Mouse (Mus musculus) liver, embryonic 15.5 days (tissue): ENCODE measurements around the gene Zdhhc4. TPM values are rescaled to one million over a fixed set of nuclear protein-coding genes. Genes with fewer than 3 reads are reported as not detected.

ENCODE experiments used
- ATAC-seq: fragments of 200-750 bp; cut with Nextera tagmentation; 2 replicates; pipeline ENCODE4 v1.8.0; 2017; ENCODE audit warnings: moderate number of reproducible peaks, mild to moderate bottlenecking, moderate library complexity; ENCODE audit not compliant: insufficient read depth
- H3K27ac ChIP-seq: fragments of 300-500 bp; sonication (generic); replicated peaks from 2 replicates; pipeline ENCODE4 v1.5.1; 2015; ENCODE audit warnings: mild to moderate bottlenecking, inconsistent platforms
- H3K27me3 ChIP-seq: fragments of 300-500 bp; sonication (generic); 2 replicates; pipeline ENCODE4 v1.6.1; 2015; ENCODE audit warnings: mild to moderate bottlenecking, inconsistent platforms
- H3K36me3 ChIP-seq: fragments of 300-500 bp; sonication (generic); replicated peaks from 2 replicates; pipeline ENCODE4 v1.6.1; 2015; ENCODE audit warnings: moderate library complexity, mild to moderate bottlenecking, inconsistent platforms
- H3K4me1 ChIP-seq: fragments of 300-500 bp; sonication (generic); replicated peaks from 2 replicates; pipeline ENCODE4 v1.6.1; 2015; ENCODE audit warnings: inconsistent platforms
- H3K4me2 ChIP-seq: fragments of 300-500 bp; sonication (generic); 2 replicates; pipeline ENCODE4 v1.6.1; 2015; ENCODE audit warnings: moderate library complexity, mild to moderate bottlenecking, inconsistent platforms
- H3K4me3 ChIP-seq: fragments of 300-500 bp; sonication (generic); replicated peaks from 2 replicates; pipeline ENCODE4 v1.5.1; 2015; ENCODE audit warnings: mild to moderate bottlenecking, inconsistent platforms
- H3K9ac ChIP-seq: fragments of 300-500 bp; sonication (generic); 2 replicates; pipeline ENCODE4 v1.6.1; 2015; ENCODE audit warnings: moderate library complexity, mild to moderate bottlenecking, inconsistent platforms
- H3K9me3 ChIP-seq: fragments of 300-500 bp; sonication (generic); replicated peaks from 2 replicates; pipeline ENCODE4 v1.6.1; 2016; ENCODE audit warnings: inconsistent platforms
- WGBS: fragments of 180-500 bp; shearing (Covaris S2); methylation state at CpG from one replicate; pipeline ENCODE4 v1.1.7; 2015; ENCODE audit warnings: mixed read lengths; ENCODE audit not compliant: insufficient replicate concordance; 5-methylcytosine and 5-hydroxymethylcytosine counted together
- polyA plus RNA-seq: library from polyadenylated mRNA; unstranded; fragments of >200 nt; fragmentation: Nextera tagmentation; extraction: Ambion mirVana; gene quantifications from 2 replicates; pipeline ENCODE4 v1.2.1, GENCODE M21; 2015

The Zdhhc4 gene
- polyA plus RNA-seq = 24.9 and 26.1 TPM in 2 replicates

- no peaks in the 10 kb centered on the region for H3K27me3 ChIP-seq
- H3K4me3 ChIP-seq = peak within 1 kb of the TSS; percentile 82
- under 1% methylated on average over 57 of the region's 57 CpGs for WGBS
- H3K4me2 ChIP-seq = peak within 1 kb of the TSS; percentile 74
- peak within 1 kb of the TSS; percentile 78 for H3K9ac ChIP-seq
- H3K27ac ChIP-seq = peak within 1 kb of the TSS; percentile 60
- ATAC-seq = peak; percentile 71
- peaks cover 23% of the 10 kb centered on the region for H3K4me1 ChIP-seq
- H3K36me3 ChIP-seq = peaks cover 26% of the 10 kb centered on the region
- no peaks in the 10 kb centered on the region for H3K9me3 ChIP-seq
Observed at GRCm38 (mm10) chr5:143328690-143329495, at the start of gene Zdhhc4. Gene Zdhhc4 (minus strand): TSS chr5:143329256.

DNA sequence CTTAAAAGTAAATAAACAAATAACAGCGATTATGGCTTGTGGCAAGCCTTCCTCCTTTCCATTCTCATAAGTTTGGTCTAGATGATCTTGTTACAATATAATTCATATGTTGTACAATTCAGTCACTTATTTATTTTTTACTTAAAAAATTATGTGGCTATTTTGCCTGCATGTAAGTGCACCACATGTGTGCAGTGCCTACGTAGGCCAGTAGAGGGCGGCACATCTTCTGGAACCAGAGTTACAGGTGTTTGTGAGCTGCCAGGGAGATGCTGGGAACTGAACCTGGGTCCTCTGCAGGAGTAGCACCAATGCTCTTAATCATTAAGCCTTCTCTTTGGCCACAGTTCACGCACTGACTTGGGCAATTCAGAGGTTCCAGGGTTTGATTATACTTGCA lies 47.1 kb upstream of the Zdhhc4 start:
- WGBS = 74% methylated on average over 4 of the region's 4 CpGs
- Histone ChIP-seq H3K36me3 (no peaks in the 10 kb centered on the region), H3K4me1 (peaks cover 3% of the 10 kb centered on the region; the same call in 1 of the 2 replicates), H3K9ac (no peak overlapping the region), H3K27me3 (peaks cover 45% of the 10 kb centered on the region), H3K27ac (no peak overlapping the region), H3K4me2 (no peak overlapping the region), H3K9me3 (no peaks in the 10 kb centered on the region), H3K4me3 (no peak overlapping the region)
- ATAC-seq = no peak

DNA sequence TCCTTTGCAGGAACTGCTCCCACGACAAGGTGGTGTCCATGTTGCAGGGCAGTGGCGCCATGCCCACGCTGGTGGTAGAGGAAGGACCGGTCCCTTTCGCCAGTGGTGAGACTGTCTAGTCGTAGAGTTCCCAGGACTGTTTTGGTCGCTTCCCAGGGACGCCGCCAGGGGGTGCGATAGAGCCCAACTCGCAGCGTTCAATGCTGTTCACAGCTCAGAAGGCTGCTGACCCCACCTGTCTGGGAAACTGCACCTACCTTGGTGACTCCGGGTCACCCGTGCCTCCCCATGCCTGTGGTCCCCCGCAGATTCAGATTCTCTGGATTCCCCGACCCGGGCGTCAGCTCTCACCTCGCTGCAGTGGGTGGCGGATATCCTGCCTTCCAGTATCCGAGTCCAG lies 46.2 kb upstream of the Zdhhc4 start:
- no peaks in the 10 kb centered on the region for H3K9me3 ChIP-seq
- ATAC-seq = no peak; the same call in 1 of the 2 replicates
- H3K27ac ChIP-seq = no peak overlapping the region
- H3K4me3 ChIP-seq = no peak overlapping the region
- H3K27me3 ChIP-seq = peaks cover 54% of the 10 kb centered on the region
- peaks cover 3% of the 10 kb centered on the region; the same call in 1 of the 2 replicates for H3K4me1 ChIP-seq
- WGBS = 8% methylated on average over 21 of the region's 21 CpGs
- H3K36me3 ChIP-seq = no peaks in the 10 kb centered on the region
- peak overlapping the region; percentile 37 for H3K4me2 ChIP-seq
- no peak overlapping the region for H3K9ac ChIP-seq

DNA sequence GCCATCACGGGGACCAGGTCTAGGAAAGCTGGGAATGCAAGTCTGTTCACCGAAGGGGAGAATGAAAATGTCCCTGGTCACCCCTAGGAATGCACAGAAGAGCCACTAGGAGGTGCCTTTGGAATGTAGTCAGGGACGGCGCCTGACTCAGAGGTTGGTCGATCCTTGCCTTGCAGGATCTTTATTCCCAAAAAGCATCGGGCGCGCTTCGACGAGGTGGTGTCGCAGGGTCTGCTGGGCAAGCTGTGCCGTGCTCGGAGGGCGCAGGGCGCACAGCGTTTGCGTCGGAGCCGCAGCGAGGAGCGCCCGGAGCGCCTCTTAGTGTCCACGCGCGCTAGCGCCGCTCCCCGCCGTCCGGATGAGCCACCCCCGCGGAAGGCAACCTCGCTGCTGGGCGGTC lies 43.8 kb upstream of the Zdhhc4 start:
- Histone ChIP-seq H3K27ac (no peak overlapping the region), H3K36me3 (no peaks in the 10 kb centered on the region), H3K4me1 (peaks cover 3% of the 10 kb centered on the region; the same call in 1 of the 2 replicates), H3K9me3 (no peaks in the 10 kb centered on the region), H3K27me3 (peaks cover 79% of the 10 kb centered on the region), H3K4me3 (peak overlapping the region; percentile 8; the same call in 1 of the 2 replicates), H3K9ac (no peak overlapping the region), H3K4me2 (peak overlapping the region; percentile 47)
- ATAC-seq = no peak
- 4% methylated on average over 35 of the region's 35 CpGs for WGBS

GRCm38 (mm10) chr5:143371146-143371510 lies 42.1 kb upstream of the Zdhhc4 start:
- peaks cover 3% of the 10 kb centered on the region; the same call in 1 of the 2 replicates for H3K4me1 ChIP-seq
- no peaks in the 10 kb centered on the region for H3K36me3 ChIP-seq
- 41% methylated on average over 4 of the region's 4 CpGs for WGBS
- no peak overlapping the region for H3K9ac ChIP-seq
- no peak overlapping the region for H3K27ac ChIP-seq
- peaks cover 89% of the 10 kb centered on the region for H3K27me3 ChIP-seq
- H3K9me3 ChIP-seq = no peaks in the 10 kb centered on the region
- no peak overlapping the region for H3K4me2 ChIP-seq
- no peak for ATAC-seq
- no peak overlapping the region for H3K4me3 ChIP-seq

GRCm38 (mm10) chr5:143370416-143371145 lies 41.5 kb upstream of the Zdhhc4 start:
- Histone ChIP-seq H3K4me1 (peaks cover 3% of the 10 kb centered on the region; the same call in 1 of the 2 replicates), H3K9me3 (no peaks in the 10 kb centered on the region), H3K4me2 (no peak overlapping the region), H3K27me3 (peaks cover 93% of the 10 kb centered on the region), H3K9ac (no peak overlapping the region), H3K4me3 (no peak overlapping the region), H3K36me3 (no peaks in the 10 kb centered on the region), H3K27ac (no peak overlapping the region)
- 19% methylated on average over 17 of the region's 17 CpGs for WGBS
- ATAC-seq = no peak

DNA sequence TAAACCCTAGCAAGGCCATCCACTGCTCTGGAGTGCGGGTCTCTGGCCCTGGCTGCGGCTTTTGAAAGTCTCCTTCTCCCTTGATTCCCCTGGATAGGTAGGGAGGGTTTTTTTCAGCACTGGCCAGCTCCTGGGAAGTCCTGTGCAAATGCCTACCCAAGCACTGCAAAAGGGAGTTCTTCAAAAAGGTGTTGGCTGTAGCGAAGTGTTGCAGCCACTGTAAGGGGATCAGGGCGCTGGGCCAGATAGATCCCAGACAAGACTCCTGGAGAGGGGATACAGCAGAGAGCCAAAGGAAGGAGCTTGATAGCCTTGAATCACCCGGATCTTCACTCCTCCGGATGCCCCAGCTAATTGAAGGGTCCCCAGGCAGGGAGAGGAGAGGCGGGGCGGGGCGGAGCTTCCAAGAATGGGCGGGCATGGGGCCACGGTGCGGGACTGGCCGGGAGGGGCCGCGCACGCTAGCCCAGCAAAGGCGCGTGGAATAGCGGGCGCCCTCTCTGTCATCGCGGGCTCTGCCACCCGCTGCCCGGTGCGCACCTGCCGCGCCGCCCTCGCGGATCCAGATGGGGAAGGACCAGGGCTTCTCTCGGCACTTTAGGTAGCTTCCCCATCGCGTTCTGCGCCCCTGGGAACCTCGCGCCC lies 40.7 kb upstream of the Zdhhc4 start:
- Histone ChIP-seq H3K4me2 (no peak overlapping the region), H3K4me1 (no peaks in the 10 kb centered on the region; the same call in 1 of the 2 replicates), H3K36me3 (no peaks in the 10 kb centered on the region), H3K27me3 (peaks cover 94% of the 10 kb centered on the region), H3K4me3 (no peak overlapping the region), H3K9me3 (no peaks in the 10 kb centered on the region), H3K9ac (no peak overlapping the region), H3K27ac (no peak overlapping the region)
- ATAC-seq = no peak
- WGBS = 2% methylated on average over 36 of the region's 36 CpGs

- Histone ChIP-seq H3K27me3 (peaks cover 94% of the 10 kb centered on the region), H3K9me3 (no peaks in the 10 kb centered on the region), H3K9ac (no peak overlapping the region), H3K36me3 (no peaks in the 10 kb centered on the region), H3K4me2 (no peak overlapping the region), H3K4me3 (no peak overlapping the region), H3K27ac (no peak overlapping the region), H3K4me1 (no peaks in the 10 kb centered on the region; the same call in 1 of the 2 replicates)
- ATAC-seq = no peak
- WGBS = 62% methylated on average over 3 of the region's 3 CpGs
Observed at GRCm38 (mm10) chr5:143367931-143368330, 38.9 kb upstream of the Zdhhc4 start.

DNA sequence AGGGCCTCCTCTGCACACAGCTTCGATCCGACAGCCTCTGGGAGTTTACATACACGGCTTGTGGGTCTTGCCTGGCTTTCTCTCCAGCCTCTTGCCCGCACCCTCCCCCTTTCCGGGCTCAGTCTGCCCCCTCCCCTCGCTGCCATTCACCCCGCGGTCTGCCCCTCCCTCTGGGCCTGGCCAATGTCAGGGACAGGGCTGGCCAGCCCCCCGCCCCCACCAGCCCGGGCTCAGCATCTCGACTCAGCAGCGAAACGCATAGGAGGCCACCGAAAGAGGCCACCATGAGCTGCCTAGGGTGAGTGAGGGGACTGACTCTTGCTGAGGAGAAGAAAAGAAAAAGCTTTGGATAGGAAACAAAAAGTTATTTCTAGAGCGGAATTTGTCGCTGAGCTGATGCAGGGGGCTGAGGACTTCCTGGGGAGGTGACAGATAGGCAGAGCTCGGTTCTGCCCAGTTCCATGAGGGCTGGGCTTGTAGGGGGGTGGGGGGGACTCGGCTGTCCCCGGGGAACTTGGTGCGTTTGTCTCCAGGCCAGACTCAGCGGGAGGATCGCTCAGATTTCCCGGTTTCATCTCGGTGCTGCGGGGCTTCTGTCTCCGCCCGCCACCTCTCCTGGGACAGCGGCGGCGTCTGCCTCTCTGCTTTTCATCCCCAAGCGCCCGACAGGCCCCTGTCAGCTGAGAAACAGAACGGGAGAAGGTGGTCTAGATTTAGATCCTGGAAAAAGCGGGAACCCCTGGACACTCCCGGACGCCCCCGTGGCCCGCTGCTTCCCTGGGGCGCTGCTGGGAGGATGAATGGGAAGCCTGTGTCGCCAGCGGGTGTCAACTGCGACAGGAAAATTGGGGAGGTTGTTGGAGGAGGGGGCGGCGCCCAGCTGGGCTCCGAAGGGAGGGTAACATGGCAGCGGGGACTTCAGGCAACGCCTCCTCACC lies 34.9 kb upstream of the Zdhhc4 start:
- Histone ChIP-seq H3K9me3 (no peaks in the 10 kb centered on the region), H3K4me1 (no peaks in the 10 kb centered on the region), H3K27ac (no peak overlapping the region), H3K4me3 (peak overlapping the region; percentile 25), H3K36me3 (no peaks in the 10 kb centered on the region), H3K9ac (no peak overlapping the region), H3K27me3 (peaks cover 85% of the 10 kb centered on the region), H3K4me2 (peak overlapping the region; percentile 52)
- whole genome bisulfite sequencing = 2% methylated on average over 47 of the region's 47 CpGs
- no peak for ATAC-seq

- H3K36me3 ChIP-seq = no peaks in the 10 kb centered on the region
- H3K9ac ChIP-seq = no peak overlapping the region
- no peaks in the 10 kb centered on the region for H3K4me1 ChIP-seq
- no peak overlapping the region for H3K4me2 ChIP-seq
- no peak for ATAC-seq
- H3K9me3 ChIP-seq = no peaks in the 10 kb centered on the region
- 50% methylated on average over 7 of the region's 7 CpGs for WGBS
- H3K4me3 ChIP-seq = no peak overlapping the region
- H3K27me3 ChIP-seq = peaks cover 91% of the 10 kb centered on the region
- H3K27ac ChIP-seq = no peak overlapping the region
Observed at GRCm38 (mm10) chr5:143361428-143361827, 32.4 kb upstream of the Zdhhc4 start.
